Mouse (Mus musculus) embryonic fibroblast, embryonic 13.5 days (primary cell): ENCODE results near the gene Rfc5.

Experiments used
- CTCF ChIP-seq: IDR thresholded peaks from 2 replicates; pipeline ENCODE4 v1.5.1; 2011; ENCODE audit warnings: mild to moderate bottlenecking, control low read depth, low read length, moderate library complexity, borderline replicate concordance; ENCODE audit not compliant: insufficient read depth
- POLR2A ChIP-seq: IDR thresholded peaks from 2 replicates; pipeline ENCODE4 v1.6.1; 2011; ENCODE audit warnings: low read depth, mild to moderate bottlenecking, control low read depth, low read length, moderate library complexity

- TF ChIP-seq CTCF (no peak), POLR2A (no peak)
These were observed 8.5 kb upstream of the Rfc5 start for GRCm38 (mm10) chr5:117397371-117397770.
